Mouse (Mus musculus): ENCODE results near the gene Pgs1. TPM values are rescaled to one million over a fixed set of nuclear protein-coding genes. Genes with fewer than 3 reads are reported as not detected.

Pgs1 gene
- polyA plus RNA-seq, 1 experiment, result 65.8 TPM

DNA sequence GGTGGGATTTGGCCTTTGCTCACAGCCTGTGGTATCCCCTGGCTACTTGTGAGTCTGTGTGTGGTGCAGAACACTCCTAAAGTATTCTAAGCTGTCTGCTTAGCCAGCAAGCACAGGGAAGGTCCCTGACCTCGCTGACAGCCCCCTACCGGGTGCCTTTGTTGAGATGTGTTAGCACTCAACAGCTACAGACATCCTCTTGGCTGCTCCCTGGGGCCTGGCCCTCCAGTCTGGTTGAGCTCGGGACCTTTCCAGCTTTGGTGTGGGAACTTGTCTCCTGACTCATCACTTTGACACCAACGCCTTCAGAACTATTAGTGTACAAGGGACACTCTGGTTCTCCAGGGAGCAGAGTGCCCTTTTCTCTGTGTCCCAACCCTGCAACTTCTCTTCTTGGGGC lies 44.2 kb upstream of the Pgs1 start:
- Histone ChIP-seq H3K27me3 (ENCODE audit: control insufficient read depth, insufficient read depth, insufficient read length) (no peaks in the 10 kb centered on the region), H3K79me3 (ENCODE audit: low read depth) (no peaks in the 10 kb centered on the region), H3K36me3 (ENCODE audit: control insufficient read depth, insufficient read depth) (no peaks in the 10 kb centered on the region), H3ac (ENCODE audit: control insufficient read depth, insufficient read length, low read depth) (peak overlapping the region; percentile 55), H3K79me2 (ENCODE audit: control insufficient read depth, insufficient read depth) (peaks cover 7% of the 10 kb centered on the region), H3K4me3 (ENCODE audit: insufficient read depth, poor library complexity, severe bottlenecking) (no peak overlapping the region)
- TF ChIP-seq MYOD1 (IDR thresholded peaks at IDR 0.05; ENCODE audit: control insufficient read depth, insufficient read length, low read depth) (no peak), CTCF (IDR thresholded peaks at IDR 0.05; ENCODE audit: control insufficient read depth, insufficient read depth, insufficient read length) (no peak), MYOG (IDR thresholded peaks at IDR 0.05; ENCODE audit: control insufficient read depth, extremely low read depth, insufficient read length) (no peak), MAX (IDR thresholded peaks at IDR 0.05) (no peak), FOSL1 (IDR thresholded peaks at IDR 0.05; ENCODE audit: insufficient read depth, low read length, poor library complexity, severe bottlenecking) (no peak), USF1 (IDR thresholded peaks at IDR 0.05; ENCODE audit: low read depth) (no peak), CEBPB (IDR thresholded peaks at IDR 0.05; ENCODE audit: low read depth) (no peak)

DNA sequence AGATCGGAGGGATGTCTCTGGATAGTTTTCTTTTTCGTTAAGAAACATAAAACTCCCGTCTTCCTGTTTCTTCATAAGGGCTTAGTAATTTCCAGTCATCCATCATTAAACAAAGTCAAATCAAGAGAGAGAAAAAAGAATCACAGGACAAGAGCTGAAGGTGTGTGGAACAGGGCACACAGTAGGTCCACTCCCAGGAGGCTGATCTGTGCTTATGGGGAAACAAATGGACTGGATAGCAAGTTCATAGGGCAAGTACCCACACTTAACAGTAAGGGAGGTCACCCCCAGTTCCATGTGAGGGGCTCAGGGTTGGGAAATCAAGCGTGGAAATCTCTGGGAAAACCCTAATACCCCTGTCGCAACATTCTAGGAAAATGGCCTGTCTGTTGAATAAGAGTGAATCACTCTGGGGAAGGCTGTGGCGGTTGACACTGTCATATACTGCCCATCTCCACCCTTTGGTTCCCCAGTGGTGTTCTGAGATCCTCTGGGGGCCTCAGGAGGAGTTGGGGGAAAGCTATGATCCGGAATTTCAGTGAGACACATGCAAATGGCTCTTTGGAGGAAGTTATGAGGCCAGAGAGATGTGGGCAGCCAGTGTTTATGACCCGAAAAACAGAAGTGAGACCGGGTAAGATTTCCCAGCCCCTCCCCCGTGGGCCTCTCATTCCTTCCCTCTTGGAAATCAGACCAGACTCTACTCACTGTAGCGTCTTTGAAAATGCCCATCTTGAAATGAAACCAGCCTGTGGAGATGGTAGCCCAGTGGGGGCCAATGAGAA lies 39.7 kb upstream of the Pgs1 start:
- no peaks in the 10 kb centered on the region for H3K79me3 ChIP-seq (ENCODE audit: low read depth)

DNA sequence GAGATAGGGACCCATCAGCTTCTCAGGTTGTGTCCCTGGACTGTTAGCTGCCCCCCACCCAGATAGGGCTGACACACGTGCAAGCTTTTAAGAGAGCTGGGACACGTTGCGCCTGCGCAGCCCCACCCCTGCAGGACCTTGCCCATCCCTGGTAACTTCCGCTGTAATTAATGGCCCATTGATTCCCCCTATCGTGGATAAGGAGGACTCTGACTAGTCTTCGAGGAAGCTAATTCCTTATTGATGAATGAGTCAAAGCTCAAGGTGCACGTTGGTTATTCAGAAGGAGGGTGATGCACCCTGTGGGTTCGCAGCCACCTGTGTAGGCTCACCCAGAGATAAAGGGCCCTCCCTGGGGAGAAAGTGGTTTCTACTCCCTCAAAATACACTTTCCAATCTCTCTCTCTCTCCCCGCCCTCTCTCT lies 39.1 kb upstream of the Pgs1 start:
- TF ChIP-seq MYOD1 (IDR thresholded peaks at IDR 0.05; ENCODE audit: control insufficient read depth, insufficient read length, low read depth) (no peak), FOSL1 (IDR thresholded peaks at IDR 0.05; ENCODE audit: insufficient read depth, low read length, poor library complexity, severe bottlenecking) (no peak), USF1 (IDR thresholded peaks at IDR 0.05; ENCODE audit: low read depth) (no peak), CTCF (IDR thresholded peaks at IDR 0.05; ENCODE audit: control insufficient read depth, insufficient read depth, insufficient read length) (no peak), MAX (IDR thresholded peaks at IDR 0.05) (no peak), MYOG (IDR thresholded peaks at IDR 0.05; ENCODE audit: control insufficient read depth, extremely low read depth, insufficient read length) (no peak)
- Histone ChIP-seq H3K27me3 (ENCODE audit: control insufficient read depth, insufficient read depth, insufficient read length) (no peaks in the 10 kb centered on the region), H3K4me3 (ENCODE audit: insufficient read depth, poor library complexity, severe bottlenecking) (no peak overlapping the region), H3K36me3 (ENCODE audit: control insufficient read depth, insufficient read depth) (no peaks in the 10 kb centered on the region), H3ac (ENCODE audit: control insufficient read depth, insufficient read length, low read depth) (no peak overlapping the region), H3K79me3 (ENCODE audit: low read depth) (no peaks in the 10 kb centered on the region), H3K79me2 (ENCODE audit: control insufficient read depth, insufficient read depth) (no peaks in the 10 kb centered on the region)

More for the DNA sequence above, 39.7 kb upstream of the Pgs1 start:
- H3K36me3 ChIP-seq (ENCODE audit: control insufficient read depth, insufficient read depth), result no peaks in the 10 kb centered on the region
- no peak overlapping the region for H3ac ChIP-seq (ENCODE audit: control insufficient read depth, insufficient read length, low read depth)
- no peaks in the 10 kb centered on the region for H3K27me3 ChIP-seq (ENCODE audit: control insufficient read depth, insufficient read depth, insufficient read length)
- no peaks in the 10 kb centered on the region for H3K79me2 ChIP-seq (ENCODE audit: control insufficient read depth, insufficient read depth)
- TF ChIP-seq CTCF (IDR thresholded peaks at IDR 0.05; ENCODE audit: control insufficient read depth, insufficient read depth, insufficient read length) (no peak), CEBPB (IDR thresholded peaks at IDR 0.05; ENCODE audit: low read depth) (peak; percentile 79)
- no peak overlapping the region for H3K4me3 ChIP-seq (ENCODE audit: insufficient read depth, poor library complexity, severe bottlenecking)

DNA sequence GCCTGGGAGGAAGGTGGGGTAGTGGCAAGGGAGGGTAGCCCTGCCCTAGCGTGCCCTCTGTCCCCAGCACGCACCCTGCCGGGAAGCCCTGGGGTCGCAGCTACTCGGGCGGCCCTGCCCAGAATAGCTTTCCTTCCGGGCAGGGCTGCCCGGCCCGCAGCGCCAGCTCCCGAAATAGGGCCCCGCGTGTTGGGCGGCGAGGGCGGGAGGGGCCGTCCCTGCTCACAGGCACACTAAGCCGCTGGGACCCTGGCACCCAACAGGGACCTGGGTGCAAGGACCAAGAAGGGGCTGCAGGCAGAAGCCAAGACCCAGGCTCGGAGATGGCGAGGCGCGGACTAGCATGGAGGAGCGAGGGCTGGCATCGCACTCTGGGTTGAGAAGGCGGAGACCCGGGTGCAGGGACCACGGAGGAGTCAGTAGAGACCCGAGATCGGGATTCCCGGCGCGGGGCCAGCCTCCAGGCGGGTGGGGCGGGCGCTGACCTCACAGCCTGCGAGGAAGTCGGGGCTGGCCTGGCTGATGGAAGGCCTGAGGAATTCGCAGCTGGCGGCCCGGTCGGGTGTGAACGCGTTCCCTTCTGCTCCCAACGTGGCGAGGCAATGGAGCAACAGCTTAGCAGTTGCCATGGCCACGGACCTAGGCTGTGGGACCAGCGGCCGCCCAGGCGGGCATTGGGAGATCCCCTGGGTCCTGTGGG lies 36.5 kb upstream of the Pgs1 start:
- Histone ChIP-seq H3ac (ENCODE audit: control insufficient read depth, insufficient read length, low read depth) (peak overlapping the region; percentile 78), H3K27me3 (ENCODE audit: control insufficient read depth, insufficient read depth, insufficient read length) (no peaks in the 10 kb centered on the region), H3K4me3 (ENCODE audit: insufficient read depth, poor library complexity, severe bottlenecking) (no peak overlapping the region), H3K79me2 (ENCODE audit: control insufficient read depth, insufficient read depth) (no peaks in the 10 kb centered on the region), H3K36me3 (ENCODE audit: control insufficient read depth, insufficient read depth) (no peaks in the 10 kb centered on the region), H3K79me3 (ENCODE audit: low read depth) (no peaks in the 10 kb centered on the region)
- TF ChIP-seq USF1 (IDR thresholded peaks at IDR 0.05; ENCODE audit: low read depth) (no peak), MYOD1 (IDR thresholded peaks at IDR 0.05; ENCODE audit: control insufficient read depth, insufficient read length, low read depth) (peak; percentile 71), CTCF (IDR thresholded peaks at IDR 0.05; ENCODE audit: control insufficient read depth, insufficient read depth, insufficient read length) (peak; percentile 59), FOSL1 (IDR thresholded peaks at IDR 0.05; ENCODE audit: insufficient read depth, low read length, poor library complexity, severe bottlenecking) (no peak), CEBPB (IDR thresholded peaks at IDR 0.05; ENCODE audit: low read depth) (peak; percentile 65), MAX (IDR thresholded peaks at IDR 0.05) (peak; percentile 96), MYOG (IDR thresholded peaks at IDR 0.05; ENCODE audit: control insufficient read depth, extremely low read depth, insufficient read length) (no peak)

DNA sequence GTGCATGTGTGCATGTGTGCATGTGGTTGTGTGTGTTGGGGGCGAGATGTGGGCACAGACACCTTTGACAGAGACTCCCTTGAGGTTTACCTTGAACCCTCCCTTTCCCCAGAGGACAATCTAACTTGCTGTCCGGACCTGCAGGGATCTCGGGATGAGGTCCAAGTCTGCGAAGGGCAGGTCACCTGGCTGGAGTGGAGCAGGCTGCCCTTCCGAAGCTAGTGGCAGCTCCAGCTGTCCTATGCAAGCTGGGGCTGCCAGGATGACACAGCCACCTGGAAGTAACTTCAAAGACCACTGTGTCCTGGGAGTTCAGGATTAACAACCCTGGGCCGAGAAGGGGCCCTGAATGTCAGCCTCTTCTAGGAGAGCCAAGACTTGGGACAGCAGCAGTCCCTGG lies 34.7 kb upstream of the Pgs1 start:
- Histone ChIP-seq H3K36me3 (ENCODE audit: control insufficient read depth, insufficient read depth) (no peaks in the 10 kb centered on the region), H3K27me3 (ENCODE audit: control insufficient read depth, insufficient read depth, insufficient read length) (no peaks in the 10 kb centered on the region), H3K4me3 (ENCODE audit: insufficient read depth, poor library complexity, severe bottlenecking) (no peak overlapping the region), H3K79me3 (ENCODE audit: low read depth) (no peaks in the 10 kb centered on the region), H3K79me2 (ENCODE audit: control insufficient read depth, insufficient read depth) (no peaks in the 10 kb centered on the region), H3ac (ENCODE audit: control insufficient read depth, insufficient read length, low read depth) (no peak overlapping the region)
- TF ChIP-seq MAX (IDR thresholded peaks at IDR 0.05) (no peak), FOSL1 (IDR thresholded peaks at IDR 0.05; ENCODE audit: insufficient read depth, low read length, poor library complexity, severe bottlenecking) (no peak), CEBPB (IDR thresholded peaks at IDR 0.05; ENCODE audit: low read depth) (no peak), USF1 (IDR thresholded peaks at IDR 0.05; ENCODE audit: low read depth) (no peak), MYOG (IDR thresholded peaks at IDR 0.05; ENCODE audit: control insufficient read depth, extremely low read depth, insufficient read length) (no peak), CTCF (IDR thresholded peaks at IDR 0.05; ENCODE audit: control insufficient read depth, insufficient read depth, insufficient read length) (no peak), MYOD1 (IDR thresholded peaks at IDR 0.05; ENCODE audit: control insufficient read depth, insufficient read length, low read depth) (no peak)

All from C2C12 (cell line).